Mouse (Mus musculus): ENCODE measurements around the gene Mgat3. TPM values are rescaled to one million over a fixed set of nuclear protein-coding genes. Genes with fewer than 3 reads are reported as not detected.

Gene Mgat3
- polyA plus RNA-seq (2012; rRNA removed): 17.4 and 20.3 TPM in 2 replicates

DNA sequence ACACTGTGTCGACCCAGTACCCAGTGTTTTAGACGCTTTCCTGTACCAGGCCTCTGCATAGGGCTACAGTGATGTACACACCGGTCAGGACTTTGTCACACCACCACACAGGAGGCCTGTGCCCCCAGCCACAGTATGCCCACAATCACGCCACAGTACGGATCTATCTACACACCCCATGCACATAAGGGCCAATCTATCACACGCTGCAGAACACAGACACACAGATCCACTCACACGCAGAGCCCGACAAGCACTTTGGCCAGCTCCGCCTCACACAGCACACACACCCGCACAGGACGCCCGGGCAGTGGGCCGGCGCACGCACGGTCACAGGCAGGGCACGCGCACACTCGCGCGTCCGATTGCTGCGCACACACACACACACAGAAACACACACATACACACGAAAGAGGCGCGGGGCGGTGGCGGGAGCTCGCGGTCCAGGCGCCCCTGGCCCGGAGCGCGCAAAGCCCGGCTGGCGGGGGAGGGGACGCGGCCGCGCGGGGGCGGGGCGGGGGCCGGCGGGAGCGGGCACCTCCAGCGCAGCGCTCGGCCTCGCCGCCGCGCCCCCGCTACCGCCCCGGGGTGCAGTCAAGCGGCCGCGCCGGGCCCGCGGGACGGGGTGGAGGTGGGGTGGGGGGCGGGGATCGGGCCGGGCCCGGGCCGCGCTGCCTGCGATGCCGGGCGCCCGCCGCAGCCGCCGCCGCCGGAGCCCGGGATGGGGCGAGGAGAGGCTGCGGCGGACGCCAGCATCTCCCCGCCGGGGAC, at the start of gene Mgat3:
Mgat3 (plus strand) TSS at position 721 of the 771 bp plus-strand sequence.

DNA sequence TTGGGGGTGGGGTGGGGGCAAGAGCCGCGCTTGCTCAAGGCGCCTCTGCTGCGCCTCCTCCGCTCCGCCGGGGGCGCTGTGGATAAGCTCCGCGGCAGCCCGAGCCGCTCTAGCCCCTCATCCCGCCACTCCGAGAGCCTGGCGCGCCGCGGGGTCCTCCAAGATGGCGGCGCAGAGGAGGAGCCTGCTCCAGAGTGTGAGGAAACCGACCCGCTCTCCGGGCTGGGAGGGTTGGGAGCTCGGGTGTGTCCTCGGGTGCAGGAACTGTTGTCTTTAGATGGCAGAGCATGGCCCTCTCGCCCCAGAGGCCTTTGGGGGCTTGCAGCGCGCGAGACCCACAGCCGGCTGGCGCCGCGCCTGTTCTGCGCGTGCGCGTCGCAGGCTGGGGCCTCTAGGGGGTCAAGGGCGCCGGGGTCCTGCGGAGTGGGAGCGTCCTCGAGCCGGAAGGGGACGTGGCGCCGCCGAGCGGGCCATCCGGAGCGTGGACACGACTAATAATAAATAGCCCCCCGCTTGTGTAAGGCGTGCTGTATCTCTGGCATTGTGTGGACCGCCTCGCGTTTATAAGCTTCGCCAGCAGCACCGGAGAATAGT, 40.4 kb upstream of the Mgat3 start, which contains the start of gene Tab1:
Tab1 (plus strand) TSS at position 135 of the 594 bp plus-strand sequence.

DNA sequence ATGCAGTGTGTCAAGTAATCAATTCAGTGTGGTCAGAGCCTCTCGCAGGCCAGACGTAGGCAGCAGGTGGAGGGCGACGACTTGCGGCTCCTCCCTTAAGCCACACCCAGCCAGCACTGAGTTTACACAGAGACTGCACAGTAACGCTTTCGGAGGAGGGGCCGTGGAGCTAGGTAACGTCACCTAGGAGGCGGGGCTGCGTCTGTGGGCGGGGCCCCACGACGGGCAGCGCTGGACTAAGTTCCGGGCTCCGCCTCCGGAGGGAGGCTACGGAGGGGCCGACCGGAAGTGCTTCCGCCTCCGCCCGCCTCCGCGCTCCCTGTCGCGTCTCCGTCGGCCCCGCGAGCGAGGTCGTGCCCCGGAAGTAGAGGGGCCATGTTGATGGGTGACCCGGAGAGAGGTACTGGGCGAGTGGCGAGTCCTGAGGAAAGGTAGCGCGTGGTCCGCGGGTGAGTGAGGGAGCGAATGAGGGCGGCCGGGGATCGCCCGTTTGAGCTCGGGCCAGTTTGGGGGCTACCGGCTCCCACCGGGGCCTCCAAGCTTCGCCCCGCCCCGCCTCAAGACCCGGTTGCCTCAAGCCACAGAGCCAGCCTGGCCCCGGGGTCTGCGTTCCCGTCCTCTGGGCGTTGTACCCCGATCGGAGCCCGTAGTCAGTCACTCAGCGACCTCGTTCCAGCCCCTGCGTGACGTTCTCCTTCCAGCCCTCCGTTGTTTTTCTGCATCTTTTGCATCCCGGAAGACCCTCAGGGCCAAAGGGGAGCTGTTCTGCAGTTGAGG, 60.4 kb downstream of the Mgat3 start, which contains the start of gene Mief1:
Mief1 (plus strand) TSS at position 286 of the 777 bp plus-strand sequence.

DNA sequence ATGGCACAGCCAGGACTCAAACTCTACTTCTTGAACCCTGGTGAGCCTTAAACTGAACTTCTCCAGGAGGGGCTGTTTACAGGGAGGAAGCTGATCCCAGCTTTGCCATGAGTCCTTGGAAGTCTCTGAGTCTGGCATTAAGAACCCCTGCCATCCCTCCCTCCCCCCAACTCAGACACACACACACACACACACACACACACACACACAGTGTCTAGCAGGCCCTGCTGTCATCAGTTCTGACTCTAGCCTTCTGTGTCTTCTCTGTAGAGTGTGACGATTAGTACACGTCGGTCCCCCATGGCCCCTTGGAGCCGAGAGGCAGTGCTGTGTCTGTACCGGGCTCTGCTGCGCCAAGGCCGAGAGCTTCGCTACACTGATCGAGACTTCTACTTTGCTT, 62.0 kb downstream of the Mgat3 start, which contains the start of gene AC140267.1:
AC140267.1 (plus strand) TSS at position 301 of the 400 bp plus-strand sequence.

DNA sequence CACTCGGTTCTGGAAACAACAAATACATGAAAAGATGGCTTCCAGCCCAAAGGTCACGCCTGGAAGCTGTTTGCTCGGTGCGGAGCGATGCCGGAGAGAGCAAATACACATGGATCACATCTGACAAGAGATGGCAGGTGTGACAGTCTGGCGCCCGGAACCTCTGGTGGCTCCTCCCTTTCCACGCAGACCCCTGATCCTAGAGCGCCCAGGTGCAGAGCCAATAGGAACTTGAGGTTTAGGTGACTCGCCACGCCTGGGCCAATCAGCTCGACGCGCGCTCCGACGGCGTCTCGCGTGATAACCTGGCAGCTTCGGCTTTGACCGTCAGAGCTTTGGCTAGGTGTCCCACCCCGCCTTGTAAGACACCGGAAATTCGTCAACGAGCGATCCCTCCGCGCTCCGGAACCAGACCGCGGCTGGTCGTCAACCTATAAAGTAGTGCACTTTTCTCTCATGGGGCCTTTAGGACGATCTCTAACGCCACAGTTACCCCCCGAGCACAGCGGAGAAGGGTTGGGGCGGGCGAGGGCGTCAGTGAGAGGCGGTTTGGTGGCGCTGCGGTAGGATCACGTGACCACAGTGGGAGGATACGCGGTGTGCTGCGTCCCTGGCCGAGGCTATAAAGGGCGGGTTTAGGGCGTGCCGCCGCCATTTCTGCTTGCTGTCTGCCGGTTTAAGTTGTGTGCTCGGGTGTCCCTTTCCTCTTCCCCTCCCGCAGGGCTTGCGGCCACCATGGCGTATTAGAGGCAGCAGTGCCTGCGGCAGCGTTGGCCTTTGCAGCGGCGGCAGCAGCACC, 81.5 kb downstream of the Mgat3 start, which contains the start of gene Atf4:
Atf4 (plus strand) TSS at position 338 of the 799 bp plus-strand sequence.

DNA sequence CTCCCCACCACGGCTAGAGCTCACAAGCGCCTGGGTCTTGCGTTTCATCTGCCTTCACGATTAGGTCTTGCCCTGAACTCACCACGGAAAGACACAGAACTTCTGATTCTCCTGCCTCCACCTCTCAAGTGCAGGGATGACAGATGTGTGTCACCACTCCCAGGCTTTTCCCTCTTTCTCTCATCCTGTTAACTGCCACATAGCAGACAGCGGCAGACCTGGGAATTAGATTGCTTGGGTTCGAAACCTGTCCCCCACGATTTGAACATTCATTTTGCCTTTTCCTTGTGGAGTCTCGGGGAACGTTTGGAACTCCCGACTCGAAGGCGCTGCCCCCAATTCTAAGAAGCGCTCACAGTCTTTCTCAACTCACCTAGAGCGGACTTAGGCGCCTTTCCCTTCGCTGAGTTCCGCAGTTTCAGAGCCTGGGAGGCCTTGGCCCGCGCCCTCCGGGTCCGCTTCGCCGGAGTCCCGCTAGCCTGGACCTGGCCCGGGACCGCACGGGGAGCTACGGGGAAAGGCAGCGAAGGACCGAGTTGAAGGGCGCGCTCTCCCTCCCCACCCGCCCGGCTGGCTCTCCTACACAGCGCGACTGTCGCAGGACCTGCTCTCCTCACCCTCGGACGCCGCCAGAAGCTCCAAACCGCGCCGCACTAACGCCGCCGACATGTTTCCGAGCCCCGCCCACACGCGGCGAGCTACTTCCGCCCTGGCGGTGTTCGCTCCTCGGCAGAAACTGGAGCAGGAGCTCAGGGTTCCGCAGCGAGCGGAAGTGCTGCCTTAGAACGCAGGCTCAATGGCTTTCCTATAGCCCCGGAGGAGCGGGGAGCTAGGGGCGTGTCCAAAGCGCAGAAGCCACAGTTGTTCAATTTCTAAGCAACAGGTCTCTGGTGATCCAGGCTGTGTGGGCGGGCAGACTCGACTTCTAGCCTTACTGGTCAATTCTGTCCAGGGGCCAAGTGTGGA, 90.4 kb downstream of the Mgat3 start, which contains the start of gene Rps19bp1:
Rps19bp1 (minus strand) TSS at position 706 of the 966 bp plus-strand sequence.

Other genes starting within 250 kb of the Mgat3 start
- 30.4 and 38.6 TPM in 2 replicates for gene Cbx7, start 202.6 kb upstream of the Mgat3 start, polyA plus RNA-seq (2012; rRNA removed)
- 36.5 and 38.8 TPM in 2 replicates for gene Pdgfb, start 158.7 kb upstream of the Mgat3 start, polyA plus RNA-seq (2012; rRNA removed)
- gene Syngr1, start 82.4 kb upstream of the Mgat3 start, polyA plus RNA-seq (2012; rRNA removed): 52.7 and 64.8 TPM in 2 replicates
- 697 and 996 TPM in 2 replicates for gene Rpl3, start 81.9 kb upstream of the Mgat3 start, polyA plus RNA-seq (2012; rRNA removed)
- gene Tab1, start 40.6 kb upstream of the Mgat3 start, polyA plus RNA-seq (2012; rRNA removed): 36.8 and 39.3 TPM in 2 replicates
- 19.7 and 23.1 TPM in 2 replicates for gene Mief1, start 60.3 kb downstream of the Mgat3 start, polyA plus RNA-seq (2012; rRNA removed)
- gene AC140267.1, start 62.1 kb downstream of the Mgat3 start, polyA plus RNA-seq (2012; rRNA removed): not detected in 2 replicates
- gene Atf4, start 81.5 kb downstream of the Mgat3 start, polyA plus RNA-seq (2012; rRNA removed): 159 and 245 TPM in 2 replicates
- 26.9 and 30.9 TPM in 2 replicates for gene Rps19bp1, start 90.6 kb downstream of the Mgat3 start, polyA plus RNA-seq (2012; rRNA removed)
- 0.25 and 0.41 TPM in 2 replicates for gene Cacna1i, start 113.5 kb downstream of the Mgat3 start, polyA plus RNA-seq (2012; rRNA removed)